Mouse (Mus musculus) cerebellum, adult 2 months (tissue): ENCODE results near the gene Selenbp1.
"Not testable (repeated sequence)": the region's sequence is repeated elsewhere in the genome, so short reads cannot be mapped to it uniquely, and the experiment has no call there.

Source experiments
- CTCF ChIP-seq: fragments of 200-500 bp; IDR thresholded peaks from 2 replicates; pipeline ENCODE4 v1.5.1; 2011; ENCODE audit warnings: low read depth, mild to moderate bottlenecking, control low read depth, low read length, moderate library complexity, borderline replicate concordance; ENCODE audit not compliant: insufficient read depth
- POLR2A ChIP-seq: fragments of 200-500 bp; IDR thresholded peaks from 2 replicates; pipeline ENCODE4 v1.6.1; 2011; ENCODE audit warnings: low read length, control low read depth, borderline replicate concordance; ENCODE audit not compliant: insufficient read depth

DNA sequence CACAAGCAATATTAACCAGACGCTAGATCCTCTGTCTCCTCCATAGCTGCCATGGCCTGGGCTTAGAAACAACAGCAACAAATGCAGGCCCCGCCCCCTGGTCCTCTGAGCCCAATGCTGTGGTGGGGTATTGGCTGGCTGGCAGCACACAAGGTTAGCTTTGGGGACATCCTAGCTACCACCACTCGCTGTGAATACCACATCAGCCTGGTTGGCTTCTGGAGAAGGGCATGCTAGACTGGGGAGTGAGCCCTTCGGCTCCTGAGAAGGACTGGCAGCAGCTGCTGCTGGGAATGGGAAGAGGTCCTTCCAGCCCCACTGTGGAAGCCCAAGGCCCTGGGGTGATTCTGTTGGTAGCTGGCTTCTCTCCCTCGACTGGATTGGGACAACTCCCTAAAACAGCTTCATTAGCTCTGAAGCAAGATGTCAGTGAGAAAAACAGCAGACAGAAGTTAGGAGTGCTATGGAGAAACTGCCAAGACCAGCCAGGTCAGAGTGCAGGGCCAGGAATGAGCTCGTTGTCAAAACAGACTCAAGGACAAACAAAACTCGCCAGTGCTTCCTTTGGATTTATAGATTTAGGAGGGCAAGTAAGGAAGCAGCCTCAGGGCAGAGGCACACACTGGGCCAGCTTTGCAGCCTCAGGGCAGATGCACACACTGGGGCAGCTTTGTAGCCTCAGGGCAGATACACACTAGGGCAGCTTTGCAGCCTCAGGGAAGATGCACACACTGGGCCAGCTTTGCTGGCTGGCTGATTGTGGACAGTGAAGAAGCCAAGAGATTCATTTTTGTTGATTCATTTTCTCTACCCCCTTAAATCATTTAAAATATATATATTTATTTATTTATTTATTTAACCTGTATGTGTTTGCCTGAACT lies 2.2 kb upstream of the Selenbp1 start:
- TF ChIP-seq CTCF, POLR2A: not testable (repeated sequence)
